10 mouse cellular contexts compared by ENCODE assay signal in genomic region chr5:36396491-36397383, GRCm38 (mm10). TPM values are rescaled to one million over a fixed set of nuclear protein-coding genes. Genes with fewer than 3 reads are reported as not detected.
DNase-seq lines count a peak whose midpoint lies in the region; ATAC-seq and TF ChIP-seq lines count a peak whose summit lies in the region.
"Had no signal": no experiment of that assay in that cellular context is flagged by ENCODE, and none has a peak within 500 bp of the region (broad histone marks: within the 10 kb centered on the region; RNA-seq: fewer than 3 reads in every experiment).

No protein-coding gene starts in this region.

- H3K79me2 ChIP-seq in heart, adult 2 months (replicated peaks; ENCODE audit: control insufficient read depth, insufficient read depth, low read length) = no peaks in the 10 kb centered on the region

- no peaks in the 10 kb centered on the region; the same call in 1 of the 2 replicates for H3K27me3 ChIP-seq in heart, adult 2 months (ENCODE audit: control insufficient read depth, insufficient read depth, low read length)
- peaks cover 52% of the 10 kb centered on the region for H3K27me3 ChIP-seq in E14TG2a.4 (ENCODE audit: insufficient read depth, low read length)
- H3K27me3 ChIP-seq in heart, postnatal 0 days (ENCODE audit: control insufficient read depth, insufficient read depth, low read length) = peaks cover 20% of the 10 kb centered on the region
- H3K27me3 ChIP-seq in lung, embryonic 16.5 days (ENCODE audit: control insufficient read depth, insufficient read depth, low read depth, low read length) = no peaks in the 10 kb centered on the region

- no peak overlapping the region for H3K27ac ChIP-seq in heart, adult 2 months
- H3K27ac ChIP-seq in heart, postnatal 0 days (ENCODE audit: low read depth) = no peak overlapping the region
- H3K27ac ChIP-seq in lung, embryonic 16.5 days (ENCODE audit: low read length) = peak overlapping the region; percentile 72
- H3K27ac ChIP-seq: macrophage had no signal

- no peaks in the 10 kb centered on the region for H3K4me1 ChIP-seq in heart, adult 2 months (ENCODE audit: control insufficient read depth, insufficient read depth, low read length)
- peaks cover 42% of the 10 kb centered on the region for H3K4me1 ChIP-seq in E14TG2a.4 (replicated peaks; ENCODE audit: low read depth, low read length)
- H3K4me1 ChIP-seq in heart, postnatal 0 days (ENCODE audit: control insufficient read depth, insufficient read depth) = peaks cover 12% of the 10 kb centered on the region; the same call in 1 of the 2 replicates
- H3K4me1 ChIP-seq in lung, embryonic 16.5 days (replicated peaks; ENCODE audit: control insufficient read depth, insufficient read depth, low read length) = peaks cover 34% of the 10 kb centered on the region

- DNase-seq in heart, adult 2 months = no peak
- DNase-seq in heart, postnatal 25 days (ENCODE audit: low spot score) = no peak
- no peak for DNase-seq in heart, postnatal 0 days (ENCODE audit: low spot score)
- DNase-seq in c-Kit-positive CD71-positive TER-119-positive erythroid progenitor cells, embryonic 14.5 days (ENCODE audit: low spot score) = no peak
- DNase-seq in ovary, postnatal 36 days (ENCODE audit: low spot score) = no peak
- DNase-seq in right cerebral cortex, adult 18-20 months = no peak

- H3K9ac ChIP-seq in heart, adult 2 months (ENCODE audit: low read depth, low read length) = peak overlapping the region; percentile 82
- 0 out of 2 replicates have a peak overlapping the region, but pooled peaks have one; percentile 4 for H3K9ac ChIP-seq in heart, postnatal 0 days (replicated peaks; ENCODE audit: low read depth, low read length)
- H3K9ac ChIP-seq in lung, embryonic 16.5 days (ENCODE audit: low read length) = peak overlapping the region; percentile 79

- 7% methylated on average over 18 of the region's 18 CpGs for WGBS in heart, adult 2 months
- 4% methylated on average over 18 of the region's 18 CpGs for WGBS in heart, postnatal 0 days
- 2% methylated on average over 18 of the region's 18 CpGs for WGBS in lung, embryonic 16.5 days

- no peak for TF ChIP-seq POLR2A in heart, adult 2 months (IDR thresholded peaks at IDR 0.05; ENCODE audit: insufficient read depth, low read depth, low read length)

- H3K4me3 ChIP-seq in heart, adult 2 months = peak overlapping the region; percentile 62
- H3K4me3 ChIP-seq in E14TG2a.4 (replicated peaks; ENCODE audit: low read length) = peak overlapping the region; percentile 87
- peak overlapping the region; percentile 64 for H3K4me3 ChIP-seq in heart, postnatal 0 days (ENCODE audit: low read depth, low read length)
- H3K4me3 ChIP-seq in lung, embryonic 16.5 days (ENCODE audit: low read length) = peak overlapping the region; percentile 68

- no peaks in the 10 kb centered on the region for H3K9me3 ChIP-seq in E14TG2a.4 (ENCODE audit: low read length)
- no peaks in the 10 kb centered on the region for H3K9me3 ChIP-seq in heart, postnatal 0 days (replicated peaks; ENCODE audit: control insufficient read depth, low read length)
- H3K9me3 ChIP-seq in lung, embryonic 16.5 days (ENCODE audit: control insufficient read depth, low read length) = no peaks in the 10 kb centered on the region

- intact Hi-C loops in heart, adult 2 months (cut with DNase I) = loop anchor here (1.0 kb wide), 1 partner anchor 414 kb away; no protein-coding TSS in a partner anchor
- intact Hi-C loops in heart, postnatal 25 days (cut with DNase I) = loop anchor here (1.0 to 10.0 kb wide), 4 partner anchors 172 to 512 kb away; no protein-coding TSS in a partner anchor

- TF ChIP-seq CTCF in heart, adult 2 months (IDR thresholded peaks at IDR 0.05) = no peak
- no peak for TF ChIP-seq CTCF in E14TG2a.4 (conservative IDR thresholded peaks at IDR 0.05; ENCODE audit: low read length)
- no peak for TF ChIP-seq CTCF in heart, postnatal 0 days (IDR thresholded peaks at IDR 0.05; ENCODE audit: low read depth)

- ATAC-seq in heart, postnatal 0 days (ENCODE audit: insufficient read depth, low read depth) = peak; percentile 11; the same call in 1 of the 2 replicates
- ATAC-seq in lung, embryonic 16.5 days (ENCODE audit: low read depth) = peak; percentile 56

- peak overlapping the region; percentile 99 for H3K4me2 ChIP-seq in heart, postnatal 0 days (ENCODE audit: low read depth, low read length)
- H3K4me2 ChIP-seq in lung, embryonic 16.5 days (ENCODE audit: low read depth, low read length) = peak overlapping the region; percentile 98

- no peak for TF ChIP-seq EP300 in heart, adult 2 months (IDR thresholded peaks at IDR 0.05; ENCODE audit: insufficient read depth, low read depth, low read length)
- TF ChIP-seq EP300 in heart, postnatal 0 days (IDR thresholded peaks at IDR 0.05; ENCODE audit: low read depth) = no peak

- no peaks in the 10 kb centered on the region for H3K36me3 ChIP-seq in heart, adult 2 months (ENCODE audit: control insufficient read depth, insufficient read depth, low read length)
- no peaks in the 10 kb centered on the region for H3K36me3 ChIP-seq in E14TG2a.4 (ENCODE audit: insufficient read depth, low read length)
- H3K36me3 ChIP-seq in heart, postnatal 0 days (replicated peaks; ENCODE audit: control insufficient read depth, insufficient read depth, low read length) = no peaks in the 10 kb centered on the region
- H3K36me3 ChIP-seq in lung, embryonic 16.5 days (ENCODE audit: control insufficient read depth, insufficient read depth, low read length) = no peaks in the 10 kb centered on the region

RNA-seq across cellular contexts. Expression of gene Sorcs2, which starts 1.2 kb away (rescaled TPM):
- 1 to 10 TPM; 6.0 to 7.7 TPM for total RNA-seq in heart, adult 2 months (2021)
- polyA plus RNA-seq in heart, adult 2 months (2012; rRNA removed) = 9.0 and 14.5 TPM in 2 replicates
- 10 to 100 TPM in 1 of 2 experiments, 1 to 10 TPM in 1; 9.7 to 13.1 TPM for total RNA-seq in heart, postnatal 25 days (2021)
- 19.2 and 32.6 TPM in 2 replicates for total RNA-seq in heart, postnatal 0 days (2014; rRNA removed; ENCODE audit: low replicate concordance)
- polyA plus RNA-seq in heart, postnatal 0 days (2015; fragmentation: Nextera tagmentation; extraction: Ambion mirVana) = 3.3 and 3.7 TPM in 2 replicates
- polyA plus RNA-seq in lung, embryonic 16.5 days (2015; fragmentation: Nextera tagmentation; extraction: Ambion mirVana) = 20.6 and 21.8 TPM in 2 replicates
- total RNA-seq: common myeloid progenitor, adult 5-6 weeks had no signal
- polyA plus RNA-seq: macrophage had no signal

Comparison
In these comparisons a context has a peak if more than half of its experiments do, and no peak if none do; other contexts are left out.
1. H3K9ac ChIP-seq: peak in every context shown above with its lines; median percentile 82 in heart, adult 2 months; 79 in lung, embryonic 16.5 days; 4 in heart, postnatal 0 days.